Mouse (Mus musculus) brain, embryonic 14.5 days (tissue): ENCODE results near the gene Magi3.

Experiments used
- CTCF ChIP-seq: fragments of 200-500 bp; IDR thresholded peaks from 2 replicates; pipeline ENCODE4 v1.5.1; 2012; ENCODE audit warnings: inconsistent platforms, mild to moderate bottlenecking, moderate library complexity, borderline replicate concordance; ENCODE audit not compliant: insufficient read depth, insufficient read length; ENCODE audit errors: extremely low read depth
- POLR2A ChIP-seq: fragments of 200-500 bp; IDR thresholded peaks from 2 replicates; pipeline ENCODE4 v1.6.1; 2012; ENCODE audit warnings: mild to moderate bottlenecking, inconsistent platforms, borderline replicate concordance; ENCODE audit not compliant: poor library complexity, insufficient read depth, insufficient read length, severe bottlenecking; ENCODE audit errors: extremely low read depth

DNA sequence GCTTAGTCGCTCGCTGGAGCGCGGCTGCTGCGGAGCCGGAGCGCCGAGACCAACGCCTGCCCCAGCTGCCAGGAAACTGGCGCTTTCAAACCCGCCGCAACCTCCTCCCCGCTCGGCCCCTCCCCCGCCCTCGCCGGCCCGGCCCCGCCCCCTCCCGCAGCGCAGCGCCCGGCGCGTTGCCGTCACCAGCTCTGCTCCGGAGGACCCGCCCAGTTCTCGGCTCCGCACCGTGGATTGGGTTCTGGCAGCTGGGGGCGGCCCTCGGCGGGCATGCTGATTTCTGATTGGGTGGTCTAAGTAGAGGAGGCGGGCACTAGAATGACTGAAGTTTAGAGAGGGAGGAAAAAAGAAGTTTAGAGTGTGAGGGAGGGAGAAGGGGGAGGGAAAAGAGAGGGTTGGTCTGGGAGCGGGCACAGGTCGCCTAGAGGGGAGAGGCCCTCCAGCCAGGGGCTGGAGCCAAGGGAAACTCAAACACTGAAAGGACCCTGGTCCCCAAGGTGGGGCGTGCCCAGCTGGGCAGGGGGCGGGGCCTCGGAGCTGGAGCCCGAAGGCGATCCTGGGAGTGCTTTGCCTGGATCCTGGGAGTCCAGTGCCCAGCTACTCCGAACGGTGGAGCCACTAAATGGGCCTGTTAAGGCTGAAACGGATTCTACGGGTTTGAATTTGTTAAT, at the start of gene Magi3:
- TF ChIP-seq POLR2A (peak; percentile 89), CTCF (no peak; the same call in 1 of the 2 replicates)
